12 mouse cellular contexts compared by ENCODE assay signal in the genomic region with DNA sequence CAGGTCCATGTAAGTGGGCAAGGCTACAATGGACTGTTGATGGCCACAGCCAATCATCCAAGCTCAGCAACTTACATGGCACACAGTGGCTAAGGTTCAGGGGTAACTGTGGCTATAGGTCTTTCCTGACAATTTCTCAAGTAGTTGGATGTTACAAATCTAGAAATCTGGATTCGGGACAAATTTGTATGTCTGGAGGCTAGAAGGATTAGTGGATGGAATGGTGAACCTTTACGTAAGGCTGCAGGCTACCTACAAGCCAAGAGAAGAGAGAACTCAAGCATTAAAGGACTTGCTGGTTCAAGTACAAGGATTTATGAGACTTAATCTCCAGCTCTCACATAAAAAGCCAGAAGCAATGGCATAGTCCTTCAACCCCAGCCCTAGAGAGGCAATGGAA.
"Had no signal": no experiment of that assay in that cellular context is flagged by ENCODE, and none has a peak within 500 bp of the region (broad histone marks: within the 10 kb centered on the region; RNA-seq: fewer than 3 reads in every experiment).

No protein-coding gene starts in this region.

- DNase-seq: retina, postnatal 1 day; right cerebral cortex, adult 18-20 months; right cerebral cortex, postnatal 14 days; right cerebral cortex, postnatal 25 days; right cerebral cortex, postnatal 4 days; spleen, adult 18-20 months; thymus, adult 18-20 months; thymus, adult 2 months; thymus, postnatal 14 days; thymus, postnatal 25 days; thymus, postnatal 36 days; thymus, postnatal 4 days had no signal
